Mouse (Mus musculus) C2C12 (cell line): Measurements from ENCODE around the gene Ivns1abp.

Experiments
- CEBPB ChIP-seq: IDR thresholded peaks from one replicate; pipeline ENCODE4 v1.6.1; 2011; ENCODE audit warnings: low read depth, mild to moderate bottlenecking, control low read depth, moderate library complexity
- CTCF ChIP-seq: IDR thresholded peaks from one replicate; pipeline ENCODE4 v1.5.1; 2011; ENCODE audit not compliant: control insufficient read depth, insufficient read depth, insufficient read length
- MAX ChIP-seq: IDR thresholded peaks from one replicate; pipeline ENCODE4 v1.6.1; 2011; ENCODE audit warnings: mild to moderate bottlenecking, control low read depth
- MYOD1 ChIP-seq: IDR thresholded peaks from one replicate; pipeline ENCODE4 v1.6.1; 2011; ENCODE audit warnings: low read depth; ENCODE audit not compliant: control insufficient read depth, insufficient read length
- MYOG ChIP-seq: IDR thresholded peaks from one replicate; pipeline ENCODE4 v1.6.1; 2011; ENCODE audit not compliant: control insufficient read depth, insufficient read length; ENCODE audit errors: extremely low read depth
- USF1 ChIP-seq: IDR thresholded peaks from one replicate; pipeline ENCODE4 v1.6.1; 2011; ENCODE audit warnings: low read depth, mild to moderate bottlenecking, control low read depth, moderate library complexity

GRCm38 (mm10) chr1:151329601-151330000, 14.7 kb upstream of the Ivns1abp start:
- TF ChIP-seq CTCF, result no peak
- TF ChIP-seq MAX, result no peak
- no peak for TF ChIP-seq CEBPB
- no peak for TF ChIP-seq MYOG
- no peak for TF ChIP-seq USF1
- TF ChIP-seq MYOD1, result no peak
